Mouse (Mus musculus) T-helper 17 cell (primary cell): ENCODE measurements around the gene Ttll5.

ENCODE experiments used
- in situ Hi-C, 2 experiments: fragments of 300-600 bp; cut with MboI, MseI; formaldehyde crosslinking; loops; 1 replicate in 1 of 2; 2 replicates in 1 of 2; pipeline ENCODE4 v1.15.1; 2025; ENCODE audit warnings: high pct_unique_total_duplicates in 2 of 2

Ttll5 gene

DNA sequence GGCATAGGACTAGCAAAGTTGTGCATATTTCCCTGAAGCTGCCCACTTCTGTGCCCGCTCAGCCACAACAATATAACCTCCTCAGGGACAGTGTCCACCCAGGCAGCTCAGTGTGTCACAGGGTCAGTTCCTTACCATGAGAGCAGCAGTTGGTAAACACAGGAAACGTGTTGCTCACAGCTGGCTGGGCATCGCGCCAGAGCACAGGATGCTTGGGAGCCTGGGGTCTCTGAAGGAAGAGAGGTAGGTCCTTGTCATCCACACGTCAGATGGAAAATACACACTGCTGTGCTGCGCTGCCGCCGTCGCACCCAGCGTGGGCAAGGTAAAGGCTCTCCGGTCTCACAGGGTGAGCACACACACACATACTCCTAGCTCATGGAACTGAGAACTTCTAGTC, 139.2 kb downstream of the Ttll5 start:
- in situ Hi-C loops = no loop called here

GRCm38 (mm10) chr12:85964436-85964835, 140.0 kb downstream of the Ttll5 start:
- in situ Hi-C loops = no loop called here

DNA sequence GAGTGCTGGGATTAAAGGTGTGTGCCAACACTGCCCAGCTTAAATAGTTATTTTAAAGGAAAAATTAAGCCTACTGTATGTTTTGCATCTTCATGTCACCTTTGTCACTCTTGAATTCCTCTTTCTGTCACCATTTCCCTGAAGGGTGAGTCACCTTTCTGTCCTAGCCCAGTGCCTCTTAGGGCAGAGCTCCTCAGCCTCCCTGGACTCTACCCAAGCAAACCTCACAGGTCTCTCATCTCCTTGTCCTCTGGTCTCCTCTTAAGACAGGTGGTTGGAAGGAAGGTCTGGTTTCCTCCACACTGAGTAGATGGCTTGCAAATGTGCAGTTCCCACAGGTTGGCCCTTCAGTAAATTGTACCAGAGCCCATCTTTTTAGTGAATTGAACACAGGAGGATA, 143.4 kb downstream of the Ttll5 start:
- in situ Hi-C loops = loop anchor here in 1 of 2 experiments (5.0 kb wide), 1 partner anchor 109 kb away; the partner anchor contains the start of gene Tgfb3

DNA sequence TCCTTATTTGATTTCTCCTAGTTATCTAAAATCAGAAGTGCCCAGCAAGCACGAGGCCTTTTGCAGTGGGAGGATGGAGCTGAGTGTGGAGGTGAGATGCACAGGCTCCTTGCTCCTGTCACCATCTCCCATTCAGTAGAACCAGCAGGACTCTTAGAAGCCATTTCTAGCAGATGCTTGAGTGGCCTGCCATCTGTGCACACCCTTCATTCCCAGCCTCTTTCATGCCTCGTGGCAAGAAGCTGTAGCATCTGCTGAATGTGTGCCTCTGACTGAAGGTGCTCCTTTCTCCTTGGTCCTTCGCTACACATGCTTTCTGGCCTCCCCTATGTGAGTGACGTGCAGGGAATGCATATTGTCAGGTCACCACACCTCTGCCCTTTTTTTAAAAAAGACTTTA, 143.9 kb downstream of the Ttll5 start:
- in situ Hi-C loops = loop anchor here in 1 of 2 experiments (5.0 kb wide), 1 partner anchor 109 kb away; the partner anchor contains the start of gene Tgfb3

DNA sequence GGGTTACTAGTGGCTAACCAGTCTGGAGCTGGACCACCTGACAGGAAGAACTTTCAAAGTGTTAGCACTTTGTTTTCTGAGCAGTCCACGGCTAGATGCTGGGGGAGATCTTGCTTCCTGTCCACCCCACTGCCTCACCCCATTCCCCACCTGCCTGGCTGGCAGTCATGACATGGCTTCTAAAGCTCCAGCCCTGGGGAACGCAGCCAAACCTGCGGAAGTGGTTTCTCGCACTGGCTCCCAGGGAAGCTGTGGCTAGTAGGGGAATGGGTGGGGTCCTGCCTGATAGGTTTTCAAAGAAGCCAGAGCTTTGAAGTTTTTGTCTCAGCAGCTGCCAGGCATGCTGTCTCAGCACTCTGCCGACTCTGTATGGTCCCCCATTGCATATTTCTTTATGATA, 145.1 kb downstream of the Ttll5 start:
- in situ Hi-C loops = loop anchor here in 1 of 2 experiments (5.0 kb wide), 1 partner anchor 108 kb away; the partner anchor contains the start of gene Tgfb3

DNA sequence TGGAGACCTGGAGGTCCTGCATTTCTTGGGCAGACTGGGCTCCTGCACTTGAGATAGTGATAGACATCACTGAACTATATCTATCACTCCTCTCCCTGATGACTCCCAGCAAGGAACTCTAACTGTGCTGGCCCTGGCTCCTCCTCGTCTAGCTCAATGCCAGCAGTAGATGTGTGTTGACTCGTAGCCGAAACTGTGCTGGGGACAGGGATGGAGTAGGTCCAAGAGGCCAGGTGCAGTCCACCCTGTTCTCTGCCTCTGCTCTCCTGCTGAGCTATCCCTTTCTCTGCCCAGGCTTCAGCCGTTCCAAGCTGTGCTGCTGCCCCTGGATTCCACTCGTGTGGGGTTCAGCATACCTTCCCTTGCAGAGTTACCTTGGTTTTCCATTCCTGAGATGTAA, 145.7 kb downstream of the Ttll5 start:
- in situ Hi-C loops = no loop called here

- in situ Hi-C loops = no loop called here
These were observed 146.3 kb downstream of the Ttll5 start for GRCm38 (mm10) chr12:85970803-85971202.

DNA sequence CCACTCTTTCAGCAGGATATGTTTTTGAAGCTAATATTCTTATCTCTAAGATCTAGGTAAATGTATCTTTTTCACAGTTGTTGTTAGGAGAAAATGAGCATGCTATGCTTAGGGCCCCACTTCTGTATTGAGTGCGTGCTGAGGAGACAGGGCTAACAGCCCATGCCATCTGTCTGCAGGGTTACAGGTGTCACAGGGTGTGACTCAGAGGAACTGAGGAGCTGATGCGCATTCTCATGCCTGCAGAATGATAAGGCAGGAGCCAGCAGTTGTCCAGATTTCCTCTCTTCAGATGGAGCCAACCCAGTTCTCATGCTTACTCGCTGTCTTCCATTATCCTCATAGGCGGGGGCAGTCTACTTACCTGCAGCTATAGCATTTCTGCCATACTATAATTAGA, 147.2 kb downstream of the Ttll5 start:
- in situ Hi-C loops = no loop called here

DNA sequence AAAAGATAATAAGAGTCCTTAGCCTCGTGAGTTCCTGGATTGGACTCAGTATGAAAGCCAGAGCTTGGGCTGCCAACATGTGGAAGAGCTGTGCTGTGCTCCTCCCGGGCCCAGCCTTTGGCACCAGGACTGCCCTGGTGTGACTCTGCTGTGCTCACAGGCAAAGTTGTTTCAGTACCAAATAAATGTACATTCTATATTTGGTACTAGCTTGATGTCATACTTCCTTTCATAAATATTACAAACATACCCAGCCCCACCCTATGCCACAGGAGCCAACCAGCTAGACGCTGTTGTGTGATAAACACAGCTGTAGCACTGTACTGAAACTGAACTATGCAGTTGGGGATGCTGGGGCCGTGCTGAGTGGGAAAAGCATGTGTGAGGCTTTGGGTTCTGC, 149.1 kb downstream of the Ttll5 start:
- in situ Hi-C loops = no loop called here

GRCm38 (mm10) chr12:85974030-85974429, 149.6 kb downstream of the Ttll5 start:
- in situ Hi-C loops = no loop called here

GRCm38 (mm10) chr12:85979996-85980395, 155.5 kb downstream of the Ttll5 start:
- in situ Hi-C loops = no loop called here

DNA sequence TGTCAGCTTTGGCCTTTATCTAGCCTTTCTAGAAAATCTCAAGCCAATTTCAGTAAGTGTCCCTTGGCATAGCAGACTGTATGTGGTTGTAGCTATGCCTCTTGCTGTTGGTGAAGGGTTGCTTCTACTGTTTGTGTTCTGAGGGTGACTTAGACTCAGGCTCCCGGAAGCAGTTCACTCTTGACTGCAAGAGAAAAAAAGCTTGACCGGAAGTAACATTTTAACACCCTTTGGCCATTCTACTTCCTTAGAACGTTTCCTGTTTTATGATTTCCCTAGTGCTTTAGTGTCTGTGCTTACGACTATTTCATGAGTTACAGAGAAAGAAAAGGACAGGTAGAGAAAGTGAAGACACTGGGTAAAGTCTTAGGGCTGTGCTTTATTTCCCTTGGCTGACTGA, 161.1 kb downstream of the Ttll5 start:
- in situ Hi-C loops = no loop called here

DNA sequence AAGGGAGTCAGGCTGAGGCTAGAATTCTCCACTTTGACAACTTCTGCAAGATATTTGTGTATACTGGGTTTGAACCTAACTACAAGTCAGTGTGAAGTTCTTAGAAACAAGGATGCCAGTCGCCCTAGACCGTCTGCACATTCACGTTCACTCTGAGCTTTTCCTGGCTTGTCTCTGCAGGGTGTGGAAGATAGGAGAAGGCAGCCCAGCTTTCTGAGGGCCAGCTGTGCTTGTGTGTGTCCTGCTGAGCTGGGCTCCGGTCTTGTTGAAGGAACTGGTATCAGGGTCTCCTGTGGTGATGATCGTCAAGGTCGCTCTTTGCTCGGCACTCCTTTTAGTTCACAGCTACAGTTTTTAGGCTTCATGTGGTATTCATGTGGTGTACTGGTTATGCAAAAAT, 161.6 kb downstream of the Ttll5 start:
- in situ Hi-C loops = no loop called here

GRCm38 (mm10) chr12:85986540-85987443, 162.3 kb downstream of the Ttll5 start:
- in situ Hi-C loops = no loop called here

- in situ Hi-C loops = no loop called here
These were observed 163.0 kb downstream of the Ttll5 start for GRCm38 (mm10) chr12:85987444-85987889.

DNA sequence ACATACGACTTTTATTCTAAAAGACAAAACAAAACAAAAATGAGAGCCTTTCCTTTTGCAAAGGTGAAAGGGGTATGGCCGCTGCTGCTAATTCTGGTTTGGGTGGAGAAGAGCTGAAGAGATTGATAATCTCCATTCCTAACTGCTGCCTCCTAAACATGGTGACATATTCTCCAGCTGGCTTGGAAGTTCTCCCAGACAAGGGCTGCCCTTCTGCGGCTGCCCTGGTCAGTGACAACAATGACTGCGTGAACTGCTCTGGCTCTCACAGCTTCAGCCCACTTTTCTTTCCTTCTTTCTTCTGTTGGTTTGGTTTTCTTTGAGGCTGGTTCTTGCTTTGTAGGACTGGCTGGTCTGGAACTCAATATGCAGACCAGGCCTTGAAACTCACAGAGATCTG, 163.7 kb downstream of the Ttll5 start:
- in situ Hi-C loops = no loop called here

DNA sequence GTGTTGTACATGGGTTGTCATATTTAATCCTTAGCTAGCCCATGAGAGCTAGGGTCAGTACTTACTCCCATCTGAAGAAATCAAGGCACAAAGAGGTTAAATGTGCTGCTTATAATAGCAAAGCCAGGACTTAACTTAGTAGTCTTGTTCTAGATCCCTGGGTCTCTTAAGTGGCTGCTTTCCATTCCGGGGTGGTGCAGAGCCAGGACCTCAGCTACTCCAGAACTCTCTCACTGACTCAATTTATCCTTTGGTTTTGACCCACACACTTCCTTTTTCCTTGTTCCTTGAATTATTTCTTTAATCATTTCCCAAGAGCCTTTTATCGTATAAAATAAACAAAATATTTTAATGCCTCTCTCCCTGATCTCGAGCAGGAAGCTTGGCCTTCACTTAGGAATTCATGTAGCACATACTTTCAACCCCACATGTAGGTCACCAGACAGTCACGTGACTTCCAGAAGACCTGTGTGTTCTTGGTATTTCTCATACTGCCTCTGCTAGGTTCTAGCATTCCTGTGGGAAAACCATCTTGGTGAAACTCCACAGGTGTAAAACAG, 164.4 kb downstream of the Ttll5 start:
- in situ Hi-C loops = no loop called here

GRCm38 (mm10) chr12:85992013-85992837, 167.8 kb downstream of the Ttll5 start:
- in situ Hi-C loops = loop anchor here in 1 of 2 experiments (5.0 kb wide), 1 partner anchor 1215 kb away; no protein-coding TSS in a partner anchor

DNA sequence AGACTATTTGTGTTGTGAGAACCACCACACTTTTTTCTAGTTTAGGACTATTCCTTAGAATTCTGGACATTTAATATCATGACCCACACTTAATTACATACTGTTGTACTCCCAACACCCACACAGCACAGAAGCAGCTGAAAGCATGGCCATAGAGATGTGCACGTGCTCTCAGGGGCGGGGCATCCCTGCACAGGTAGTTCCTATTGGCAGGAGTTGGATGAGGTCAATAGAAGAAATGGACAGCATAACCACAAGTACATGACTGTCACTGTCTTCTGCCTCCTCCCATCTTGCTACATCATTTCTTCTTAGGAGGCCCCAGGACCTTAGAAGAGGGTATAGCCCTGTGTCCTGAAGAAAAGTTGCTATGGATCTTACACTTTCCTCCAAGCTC, 168.4 kb downstream of the Ttll5 start:
- in situ Hi-C loops = loop anchor here in 1 of 2 experiments (5.0 kb wide), 1 partner anchor 1214 kb away; no protein-coding TSS in a partner anchor

DNA sequence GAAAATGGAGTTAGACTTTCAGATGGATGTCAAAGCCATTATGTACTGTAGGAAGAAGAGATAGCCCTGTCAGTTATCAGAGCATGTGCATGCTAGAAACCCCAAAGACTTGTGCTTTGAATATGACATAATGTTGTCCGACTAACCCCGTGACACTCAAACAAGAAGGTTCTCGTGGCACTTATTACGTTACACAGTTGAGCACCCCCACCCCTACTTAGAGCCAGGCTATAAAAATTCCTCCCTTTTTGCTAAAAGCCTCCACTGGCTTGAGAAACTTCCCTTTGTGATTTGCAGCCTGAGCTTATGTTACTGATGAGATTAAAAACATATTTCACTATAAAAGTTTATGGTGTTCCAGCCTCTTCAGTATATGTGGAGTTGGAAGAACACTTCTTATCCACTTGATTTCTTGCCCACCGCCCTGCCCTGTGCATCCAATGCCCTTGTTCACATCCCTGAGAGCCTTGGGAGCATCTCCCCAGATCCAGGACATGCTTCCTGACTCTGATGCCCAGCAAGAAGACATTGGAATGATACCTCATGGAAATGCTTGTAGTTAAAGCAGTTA, 169.4 kb downstream of the Ttll5 start:
- in situ Hi-C loops = loop anchor here in 1 of 2 experiments (5.0 kb wide), 1 partner anchor 1213 kb away; no protein-coding TSS in a partner anchor

GRCm38 (mm10) chr12:86000641-86001073, 176.2 kb downstream of the Ttll5 start:
- in situ Hi-C loops = no loop called here
